Mouse (Mus musculus): ENCODE data around the gene Gnb1l. TPM values are rescaled to one million over a fixed set of nuclear protein-coding genes. Genes with fewer than 3 reads are reported as not detected.

Gnb1l gene
- polyA plus RNA-seq, 1 experiment from 2014 or later, result 5.1 TPM

DNA sequence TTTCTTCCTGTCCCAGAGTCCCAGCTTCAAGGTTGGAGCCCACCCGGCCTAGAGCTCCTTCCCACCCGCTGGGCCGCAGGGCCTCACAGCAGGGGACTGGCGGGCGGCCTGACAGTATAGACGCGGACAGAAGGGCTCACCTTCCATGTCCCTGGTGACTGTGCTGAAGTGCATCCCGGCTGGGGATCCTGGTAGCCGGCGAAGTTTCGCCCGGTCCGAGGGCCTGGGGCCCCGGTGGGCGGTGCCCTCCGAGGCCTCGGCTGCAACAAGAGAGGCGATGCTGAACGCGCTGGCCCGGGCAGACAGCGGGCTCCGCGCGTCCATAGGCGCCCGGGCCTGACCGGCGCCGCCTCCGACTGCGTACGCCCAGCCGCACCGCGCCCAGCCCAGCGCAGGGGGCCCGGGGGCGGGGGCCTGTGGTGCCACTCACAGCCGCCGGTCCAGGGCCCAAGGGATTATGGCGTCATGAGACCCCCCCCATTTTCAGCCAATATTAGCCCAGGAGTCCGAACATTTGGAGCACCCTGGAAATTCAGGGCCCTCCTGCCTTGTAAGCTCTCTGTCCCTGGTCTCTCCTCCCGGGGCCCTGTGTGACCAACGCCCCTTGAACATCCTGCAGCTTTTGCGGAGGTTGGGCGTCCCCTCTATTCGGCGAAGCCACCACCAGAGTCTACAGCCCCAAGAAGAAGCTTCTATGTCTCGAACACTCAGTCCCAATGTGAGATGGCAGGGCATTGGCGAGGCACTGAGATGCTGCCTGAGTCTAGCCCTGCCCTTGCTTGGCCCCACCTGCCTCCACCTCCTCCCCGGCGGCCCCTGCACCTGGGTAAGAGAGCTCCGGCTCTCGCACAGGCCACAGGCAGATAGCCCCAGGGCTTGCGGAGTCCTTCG, 89.6 kb downstream of the Gnb1l start:
- Histone ChIP-seq H3K9me3 (ENCODE audit: low read length) (no peaks in the 10 kb centered on the region), H3K4me1 (ENCODE audit: insufficient read depth) (peaks cover 20% of the 10 kb centered on the region), H3K9ac (replicated peaks) (no peak overlapping the region), H3K27me3 (ENCODE audit: insufficient read depth, low read length) (peaks cover 94% of the 10 kb centered on the region), H3K27ac (ENCODE audit: low read depth) (no peak overlapping the region), H3K36me3 (replicated peaks; ENCODE audit: insufficient read depth, low read length) (no peaks in the 10 kb centered on the region), H3K4me3 (ENCODE audit: low read depth, low read length) (0 out of 2 replicates have a peak overlapping the region, but pooled peaks have one; percentile 8), H3K4me2 (ENCODE audit: low read depth, low read length) (no peak overlapping the region)
- ATAC-seq (no peak), DNase-seq (no peak)
- WGBS (ENCODE audit: insufficient replicate concordance), result 1% methylated on average over 54 of the region's 57 CpGs
- no peak for TF ChIP-seq CTCF (IDR thresholded peaks at IDR 0.05; ENCODE audit: low read depth)
- no peak for TF ChIP-seq EP300 (IDR thresholded peaks at IDR 0.05; ENCODE audit: low read depth)

DNA sequence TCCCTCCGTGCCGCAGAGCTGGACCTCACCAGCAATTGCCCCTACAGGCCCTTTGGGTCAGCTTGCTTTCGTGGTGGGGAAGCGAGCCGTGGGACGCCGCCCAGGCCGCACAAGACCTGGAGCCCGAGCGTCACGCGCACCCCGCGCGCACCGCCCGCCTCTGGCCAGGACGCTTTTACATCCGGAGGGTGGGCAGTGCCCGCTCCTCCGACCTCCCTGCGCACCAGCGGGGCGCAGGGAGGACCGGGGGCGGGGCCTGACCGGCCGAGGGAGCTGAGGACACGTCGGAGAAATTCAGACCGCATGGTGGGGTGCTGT, 90.2 kb downstream of the Gnb1l start:
- Histone ChIP-seq H3K9me3 (ENCODE audit: low read length) (no peaks in the 10 kb centered on the region), H3K36me3 (replicated peaks; ENCODE audit: insufficient read depth, low read length) (no peaks in the 10 kb centered on the region), H3K27me3 (ENCODE audit: insufficient read depth, low read length) (peaks cover 92% of the 10 kb centered on the region), H3K4me3 (ENCODE audit: low read depth, low read length) (no peak overlapping the region), H3K4me2 (ENCODE audit: low read depth, low read length) (no peak overlapping the region), H3K9ac (replicated peaks) (no peak overlapping the region), H3K27ac (ENCODE audit: low read depth) (no peak overlapping the region), H3K4me1 (ENCODE audit: insufficient read depth) (peaks cover 20% of the 10 kb centered on the region)
- ATAC-seq, result no peak
- 5% methylated on average over 30 of the region's 31 CpGs for WGBS (ENCODE audit: insufficient replicate concordance)
- TF ChIP-seq CTCF (IDR thresholded peaks at IDR 0.05; ENCODE audit: low read depth) (no peak), EP300 (IDR thresholded peaks at IDR 0.05; ENCODE audit: low read depth) (no peak)
- no peak for DNase-seq

DNA sequence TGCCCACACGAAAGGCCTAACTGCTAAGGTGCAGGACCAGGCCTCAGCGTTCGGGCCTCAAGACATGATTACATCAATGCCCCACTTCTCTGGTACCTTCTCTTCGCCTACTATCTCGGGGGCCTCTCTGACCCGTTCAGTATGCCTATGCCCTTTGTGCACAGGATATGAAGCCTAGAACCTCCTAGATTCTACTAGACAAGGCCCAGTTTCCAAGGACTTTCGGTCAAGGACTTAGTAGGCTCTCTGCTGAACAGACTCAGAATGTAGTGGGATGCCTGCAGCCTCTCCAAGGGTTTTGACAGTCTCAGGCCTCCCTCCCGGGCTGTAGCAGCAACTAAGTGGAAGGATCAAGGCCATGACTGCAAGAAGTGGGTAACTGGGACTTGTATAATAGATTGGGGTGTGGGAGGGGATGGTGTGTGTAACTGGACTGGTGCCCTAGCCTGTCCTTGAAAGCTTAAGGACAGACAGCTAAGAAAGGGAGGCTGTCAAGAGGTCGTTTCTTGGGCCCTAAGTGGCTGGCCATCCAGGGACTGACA, 90.6 kb downstream of the Gnb1l start:
- 28% methylated on average over 9 of the region's 9 CpGs for WGBS (ENCODE audit: insufficient replicate concordance)
- Histone ChIP-seq H3K36me3 (replicated peaks; ENCODE audit: insufficient read depth, low read length) (no peaks in the 10 kb centered on the region), H3K27me3 (ENCODE audit: insufficient read depth, low read length) (peaks cover 88% of the 10 kb centered on the region), H3K4me3 (ENCODE audit: low read depth, low read length) (peak overlapping the region; percentile 47; the same call in 1 of the 2 replicates), H3K9ac (replicated peaks) (no peak overlapping the region), H3K4me1 (ENCODE audit: insufficient read depth) (peaks cover 22% of the 10 kb centered on the region), H3K27ac (ENCODE audit: low read depth) (no peak overlapping the region), H3K9me3 (ENCODE audit: low read length) (no peaks in the 10 kb centered on the region), H3K4me2 (ENCODE audit: low read depth, low read length) (no peak overlapping the region)
- TF ChIP-seq CTCF (IDR thresholded peaks at IDR 0.05; ENCODE audit: low read depth) (no peak), EP300 (IDR thresholded peaks at IDR 0.05; ENCODE audit: low read depth) (no peak)
- no peak for DNase-seq
- no peak for ATAC-seq

DNA sequence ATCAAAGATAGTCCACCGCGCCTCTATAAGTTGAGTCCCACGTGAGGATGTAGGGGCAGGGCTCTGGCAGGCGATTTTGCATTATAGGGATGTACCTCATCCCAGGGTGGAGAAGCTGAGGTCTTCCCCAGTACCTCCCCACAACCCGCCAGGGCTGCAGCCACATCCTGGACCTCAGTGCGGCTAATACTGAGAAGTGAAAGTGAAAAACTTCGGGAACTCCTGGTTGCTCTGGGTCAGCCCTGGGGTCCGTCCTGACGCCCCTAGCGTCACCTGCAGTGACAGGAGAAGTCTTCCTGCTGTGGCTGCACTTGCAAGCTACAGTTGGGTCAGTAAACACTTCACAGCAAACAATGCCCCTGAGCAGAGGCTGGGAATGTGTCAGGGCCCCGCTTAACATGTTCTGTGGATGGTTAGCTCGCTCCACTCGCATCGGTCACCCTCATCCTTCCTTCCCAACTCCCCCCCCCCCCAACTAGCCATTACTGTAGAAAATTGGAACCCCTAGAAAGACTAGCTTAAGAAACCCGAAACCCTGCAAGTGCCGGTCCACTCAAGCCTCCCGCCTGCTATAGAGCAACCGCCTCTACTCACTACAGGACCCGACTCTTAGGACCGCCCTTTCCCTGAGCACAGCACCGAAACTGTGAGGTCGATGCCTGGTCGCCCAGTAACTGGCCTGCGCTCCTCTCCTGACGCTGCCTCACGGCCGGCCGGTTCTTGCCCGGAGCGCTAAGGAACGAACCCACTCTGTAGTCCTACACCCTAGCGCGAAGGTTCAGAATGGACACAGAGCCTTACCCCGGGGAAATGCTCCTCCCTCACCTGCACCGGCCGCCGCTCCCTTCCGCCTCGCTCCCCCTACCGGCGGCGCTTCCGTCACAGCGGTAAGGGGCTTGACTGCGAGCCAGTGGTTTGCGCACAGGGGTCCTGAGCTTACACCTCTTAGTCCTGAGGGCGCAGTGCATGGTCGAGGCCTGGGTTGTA, 91.6 kb downstream of the Gnb1l start, which contains the start of gene Tbx1:
Gene Tbx1, minus strand, starts transcription at position 868 of the 987 bp plus-strand sequence.
- Histone ChIP-seq H3K4me2 (ENCODE audit: low read depth, low read length) (peak within 1 kb of the TSS; percentile 76), H3K4me3 (ENCODE audit: low read depth, low read length) (peak within 1 kb of the TSS; percentile 47), H3K4me1 (ENCODE audit: insufficient read depth) (peaks cover 22% of the 10 kb centered on the region), H3K36me3 (replicated peaks; ENCODE audit: insufficient read depth, low read length) (no peaks in the 10 kb centered on the region), H3K9ac (replicated peaks) (no peak within 1 kb of the TSS), H3K27ac (ENCODE audit: low read depth) (no peak within 1 kb of the TSS), H3K9me3 (ENCODE audit: low read length) (no peaks in the 10 kb centered on the region), H3K27me3 (ENCODE audit: insufficient read depth, low read length) (peaks cover 78% of the 10 kb centered on the region)
- DNase-seq (peak; percentile 41), ATAC-seq (no peak)
- WGBS (ENCODE audit: insufficient replicate concordance), result 2% methylated on average over 48 of the region's 48 CpGs
- TF ChIP-seq CTCF (IDR thresholded peaks at IDR 0.05; ENCODE audit: low read depth), result peak; percentile 62
- TF ChIP-seq EP300 (IDR thresholded peaks at IDR 0.05; ENCODE audit: low read depth), result no peak

DNA sequence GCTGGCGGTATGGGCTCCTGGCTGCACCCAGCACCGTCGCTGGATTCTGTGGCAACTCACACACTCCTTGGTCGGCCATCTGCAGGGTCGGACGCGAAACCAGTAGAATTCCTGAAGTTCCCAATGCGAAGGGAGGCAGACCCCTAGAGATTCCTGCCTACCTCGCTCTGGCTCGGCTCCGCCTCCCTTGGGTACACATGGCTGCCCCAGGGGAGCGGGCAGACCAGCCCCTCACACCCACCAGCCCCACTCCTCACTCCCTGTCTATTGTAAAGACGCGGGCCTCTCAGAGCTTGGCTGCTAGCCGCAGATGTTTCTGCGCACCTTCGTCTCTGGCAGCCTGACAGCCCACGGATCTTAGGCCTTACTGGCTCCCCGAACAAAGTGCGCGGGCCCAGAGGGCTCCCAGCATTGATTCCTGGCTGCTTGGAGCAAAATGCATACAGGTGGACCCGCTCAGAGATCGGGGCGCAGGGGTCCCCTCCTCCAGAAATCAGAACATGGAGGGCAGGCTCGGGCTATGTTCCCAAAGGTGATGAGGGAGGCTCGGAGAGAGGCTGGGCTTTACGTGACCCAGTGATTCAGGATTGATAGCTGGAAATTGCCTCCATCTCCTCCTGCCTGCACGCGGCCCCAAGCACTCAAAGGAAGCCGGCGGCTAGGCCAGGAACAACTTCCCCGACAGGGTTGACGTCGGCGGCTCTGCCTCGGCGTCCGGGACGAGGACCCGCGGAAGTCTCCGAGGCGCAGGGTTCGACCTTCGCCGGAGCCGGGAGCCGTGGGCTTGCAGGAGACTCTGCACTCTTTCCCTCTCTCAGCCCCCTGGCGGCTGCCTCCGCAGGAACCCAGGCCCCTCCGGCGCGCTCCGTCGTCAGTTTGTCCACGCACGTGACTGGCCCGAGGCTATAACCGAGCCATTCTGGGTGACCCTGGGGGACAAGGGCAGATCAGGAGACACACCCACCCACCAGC, 92.8 kb downstream of the Gnb1l start:
- 5% methylated on average over 55 of the region's 59 CpGs for WGBS (ENCODE audit: insufficient replicate concordance)
- peaks cover 21% of the 10 kb centered on the region for H3K4me1 ChIP-seq (ENCODE audit: insufficient read depth)
- H3K4me3 ChIP-seq (ENCODE audit: low read depth, low read length), result peak overlapping the region; percentile 47; the same call in 1 of the 2 replicates
- TF ChIP-seq CTCF (IDR thresholded peaks at IDR 0.05; ENCODE audit: low read depth) (peak; percentile 34), EP300 (IDR thresholded peaks at IDR 0.05; ENCODE audit: low read depth) (no peak)
- no peaks in the 10 kb centered on the region for H3K36me3 ChIP-seq (replicated peaks; ENCODE audit: insufficient read depth, low read length)
- H3K9me3 ChIP-seq (ENCODE audit: low read length), result no peaks in the 10 kb centered on the region
- DNase-seq, result peak; percentile 44
- H3K9ac ChIP-seq (replicated peaks), result no peak overlapping the region
- peaks cover 66% of the 10 kb centered on the region for H3K27me3 ChIP-seq (ENCODE audit: insufficient read depth, low read length)
- ATAC-seq, result no peak
- peak overlapping the region; percentile 35 for H3K4me2 ChIP-seq (ENCODE audit: low read depth, low read length)
- H3K27ac ChIP-seq (ENCODE audit: low read depth), result no peak overlapping the region

All from liver, postnatal 0 days (tissue).